Mouse (Mus musculus): ENCODE data around the gene Prap1. TPM values are rescaled to one million over a fixed set of nuclear protein-coding genes. Genes with fewer than 3 reads are reported as not detected.

The Prap1 gene
- not detected in 2 replicates for polyA plus RNA-seq (2012)

GRCm38 (mm10) chr7:140092924-140093528 lies at the start of gene Prap1:
Gene Prap1, plus strand, starts transcription at chr7:140093395.
- TF ChIP-seq GATA1 (IDR thresholded peaks at IDR 0.05; ENCODE audit: low read length) = no peak

- TF ChIP-seq GATA1 (IDR thresholded peaks at IDR 0.05; ENCODE audit: low read length) = no peak
These were observed 47.6 kb upstream of the Prap1 start for GRCm38 (mm10) chr7:140045546-140045945.

GRCm38 (mm10) chr7:140047811-140048311 lies 45.3 kb upstream of the Prap1 start:
- no peak for TF ChIP-seq GATA1 (IDR thresholded peaks at IDR 0.05; ENCODE audit: low read length)

GRCm38 (mm10) chr7:140048361-140049114 lies 44.7 kb upstream of the Prap1 start, which contains the start of gene Msx3:
Gene Msx3, minus strand, starts transcription at chr7:140049089.
- no peak for TF ChIP-seq GATA1 (IDR thresholded peaks at IDR 0.05; ENCODE audit: low read length)

- no peak for TF ChIP-seq GATA1 (IDR thresholded peaks at IDR 0.05; ENCODE audit: low read length)
These were observed 44.0 kb upstream of the Prap1 start for GRCm38 (mm10) chr7:140049115-140049689.

- TF ChIP-seq GATA1 (IDR thresholded peaks at IDR 0.05; ENCODE audit: low read length) = no peak
These were observed 39.1 kb upstream of the Prap1 start for GRCm38 (mm10) chr7:140054124-140054523.

GRCm38 (mm10) chr7:140057413-140058407 lies 35.5 kb upstream of the Prap1 start:
- no peak for TF ChIP-seq GATA1 (IDR thresholded peaks at IDR 0.05; ENCODE audit: low read length)

GRCm38 (mm10) chr7:140058528-140058927 lies 34.7 kb upstream of the Prap1 start:
- TF ChIP-seq GATA1 (IDR thresholded peaks at IDR 0.05; ENCODE audit: low read length) = no peak

GRCm38 (mm10) chr7:140059601-140060000 lies 33.6 kb upstream of the Prap1 start:
- no peak for TF ChIP-seq GATA1 (IDR thresholded peaks at IDR 0.05; ENCODE audit: low read length)

GRCm38 (mm10) chr7:140060936-140061831 lies 32.0 kb upstream of the Prap1 start:
- no peak for TF ChIP-seq GATA1 (IDR thresholded peaks at IDR 0.05; ENCODE audit: low read length)

GRCm38 (mm10) chr7:140061832-140062130 lies 31.4 kb upstream of the Prap1 start:
- no peak for TF ChIP-seq GATA1 (IDR thresholded peaks at IDR 0.05; ENCODE audit: low read length)

- no peak for TF ChIP-seq GATA1 (IDR thresholded peaks at IDR 0.05; ENCODE audit: low read length)
These were observed 30.9 kb upstream of the Prap1 start for GRCm38 (mm10) chr7:140062307-140062706.

GRCm38 (mm10) chr7:140063092-140063491 lies 30.1 kb upstream of the Prap1 start:
- no peak for TF ChIP-seq GATA1 (IDR thresholded peaks at IDR 0.05; ENCODE audit: low read length)

- TF ChIP-seq GATA1 (IDR thresholded peaks at IDR 0.05; ENCODE audit: low read length) = no peak
These were observed 25.8 kb upstream of the Prap1 start for GRCm38 (mm10) chr7:140067397-140067796.
